Mouse (Mus musculus): ENCODE results near the gene Atp8b5.

DNA sequence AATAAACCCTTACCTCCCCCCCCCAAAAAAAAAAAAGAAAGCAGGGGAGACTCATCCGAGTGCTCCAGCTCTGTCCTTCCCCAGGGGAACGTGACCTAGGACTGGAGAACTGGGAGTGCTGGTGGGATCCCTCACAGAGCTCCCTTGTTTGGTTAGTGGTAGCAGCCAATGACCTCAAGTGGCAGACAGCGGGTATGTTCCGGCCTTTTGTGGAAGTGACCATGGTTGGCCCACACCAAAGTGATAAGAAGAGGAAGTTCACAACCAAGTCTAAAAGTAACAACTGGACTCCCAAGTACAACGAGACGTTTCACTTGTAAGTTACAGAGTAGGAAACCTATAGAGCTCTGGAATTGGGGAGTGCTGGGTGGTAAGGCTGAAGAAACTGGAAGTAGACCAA lies 4.1 kb upstream of the Atp8b5 start:
- TF ChIP-seq CTCF (IDR thresholded peaks at IDR 0.05; ENCODE audit: low read depth) (no peak), EP300 (IDR thresholded peaks at IDR 0.05; ENCODE audit: low read depth) (no peak)

All from heart, postnatal 0 days (tissue).